Mouse (Mus musculus): ENCODE data around the gene Pdzd2.

GRCm38 (mm10) chr15:12488316-12488715 lies 251.4 kb downstream of the Pdzd2 start:
- no peak for TF ChIP-seq EP300 (IDR thresholded peaks at IDR 0.05)
- no peak for TF ChIP-seq CTCF (IDR thresholded peaks at IDR 0.05)
